Mouse (Mus musculus) cerebellum, postnatal 10 days (tissue): ENCODE results near the gene Gm20662.

ENCODE experiments used
- DNase-seq, 2 experiments: peaks; one replicate each; pipeline ENCODE4 v3.0.0; 2021; ENCODE audit warnings: mixed read lengths in 2 of 2

Gm20662 gene

DNA sequence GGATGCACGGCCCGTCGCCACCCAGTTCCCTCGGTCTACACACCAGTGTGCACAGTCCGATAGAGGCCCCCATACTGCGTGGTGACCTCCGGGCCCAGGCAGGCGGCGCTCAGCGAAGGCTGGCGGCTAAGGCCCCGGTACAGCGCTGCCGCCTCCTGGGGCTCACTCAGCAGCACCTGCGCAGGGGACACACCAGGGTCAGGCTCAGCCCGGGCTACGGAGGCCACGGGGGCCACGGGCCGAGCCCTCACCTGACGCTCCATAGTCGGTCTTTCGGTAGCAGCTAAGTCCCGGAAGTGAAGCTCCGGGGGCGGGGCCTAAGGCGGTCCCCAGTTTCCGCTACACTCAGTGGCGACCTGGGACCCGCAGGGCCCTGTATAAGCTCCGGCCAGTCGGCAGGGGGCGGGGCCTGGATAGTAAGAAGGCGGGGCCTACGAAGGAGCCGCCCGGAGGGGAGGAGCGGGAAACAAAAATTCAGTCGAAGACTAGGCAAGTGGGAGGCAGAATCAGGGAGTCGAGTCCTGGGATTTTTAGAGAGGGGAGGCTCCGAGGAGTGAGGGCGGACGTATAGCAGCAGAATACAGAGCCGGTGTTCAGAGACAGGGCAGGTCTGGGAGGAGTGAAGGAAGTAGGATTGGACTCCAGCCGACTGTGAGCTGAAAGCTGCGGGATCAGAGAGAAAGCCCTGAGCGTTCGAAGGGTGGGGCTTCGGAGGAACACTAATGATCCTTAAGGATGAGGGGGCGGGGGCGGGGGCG lies 98.2 kb downstream of the Gm20662 start, which contains the start of gene Apeh:
TSS of gene Apeh (minus strand) at position 423 of the 758 bp plus-strand sequence.
- DNase-seq: peak; percentile 96 to 98
